Mouse (Mus musculus) brain, embryonic 14.5 days (tissue): ENCODE results near the gene Srsf4.

Experiments used
- CTCF ChIP-seq: fragments of 200-500 bp; IDR thresholded peaks from 2 replicates; pipeline ENCODE4 v1.5.1; 2012; ENCODE audit warnings: inconsistent platforms, mild to moderate bottlenecking, moderate library complexity, borderline replicate concordance; ENCODE audit not compliant: insufficient read depth, insufficient read length; ENCODE audit errors: extremely low read depth
- POLR2A ChIP-seq: fragments of 200-500 bp; IDR thresholded peaks from 2 replicates; pipeline ENCODE4 v1.6.1; 2012; ENCODE audit warnings: mild to moderate bottlenecking, inconsistent platforms, borderline replicate concordance; ENCODE audit not compliant: poor library complexity, insufficient read depth, insufficient read length, severe bottlenecking; ENCODE audit errors: extremely low read depth

- TF ChIP-seq CTCF = peak; percentile 70
- TF ChIP-seq POLR2A = no peak
Measured at GRCm38 (mm10) chr4:131904478-131904877, 31.1 kb downstream of the Srsf4 start.
